Mouse (Mus musculus) olfactory bulb, adult 2 months (tissue): ENCODE data around the gene Stxbp6. TPM values are rescaled to one million over a fixed set of nuclear protein-coding genes. Genes with fewer than 3 reads are reported as not detected.
"Not testable (repeated sequence)": the region's sequence is repeated elsewhere in the genome, so short reads cannot be mapped to it uniquely, and the experiment has no call there.

ENCODE experiments used
- H3K27ac ChIP-seq: fragments of 200-500 bp; 2 replicates; pipeline ENCODE4 v1.5.1; 2012; ENCODE audit warnings: low read depth, low read length; ENCODE audit not compliant: insufficient read depth
- H3K4me1 ChIP-seq: fragments of 200-500 bp; 2 replicates; pipeline ENCODE4 v1.6.1; 2012; ENCODE audit warnings: low read length; ENCODE audit not compliant: control insufficient read depth, insufficient read depth
- H3K4me3 ChIP-seq: fragments of 200-500 bp; 2 replicates; pipeline ENCODE4 v1.5.1; 2012; ENCODE audit warnings: mild to moderate bottlenecking, low read depth, low read length, moderate library complexity; ENCODE audit not compliant: insufficient read depth
- CTCF ChIP-seq: fragments of 200-500 bp; IDR thresholded peaks from 2 replicates; pipeline ENCODE4 v1.5.1; 2012; ENCODE audit warnings: low read depth, mild to moderate bottlenecking, low read length, moderate library complexity; ENCODE audit not compliant: insufficient read depth
- POLR2A ChIP-seq: fragments of 200-500 bp; IDR thresholded peaks from 2 replicates; pipeline ENCODE4 v1.6.1; 2012; ENCODE audit warnings: mild to moderate bottlenecking, low read depth, low read length, moderate library complexity; ENCODE audit not compliant: insufficient read depth
- WGBS: fragments of 180-500 bp; shearing (Covaris S2); methylation state at CpG from one replicate; pipeline ENCODE4 v1.1.7; 2018; 5-methylcytosine and 5-hydroxymethylcytosine counted together
- polyA plus RNA-seq: library from polyadenylated mRNA; stranded (reverse); fragments of >200 nt; gene quantifications from 2 replicates; pipeline ENCODE4 v1.2.4, GENCODE M21; 2012; ENCODE audit warnings: low replicate concordance; ENCODE audit not compliant: missing spikeins, insufficient read depth, insufficient read length

Gene Stxbp6
- 172 and 208 TPM in 2 replicates for polyA plus RNA-seq

DNA sequence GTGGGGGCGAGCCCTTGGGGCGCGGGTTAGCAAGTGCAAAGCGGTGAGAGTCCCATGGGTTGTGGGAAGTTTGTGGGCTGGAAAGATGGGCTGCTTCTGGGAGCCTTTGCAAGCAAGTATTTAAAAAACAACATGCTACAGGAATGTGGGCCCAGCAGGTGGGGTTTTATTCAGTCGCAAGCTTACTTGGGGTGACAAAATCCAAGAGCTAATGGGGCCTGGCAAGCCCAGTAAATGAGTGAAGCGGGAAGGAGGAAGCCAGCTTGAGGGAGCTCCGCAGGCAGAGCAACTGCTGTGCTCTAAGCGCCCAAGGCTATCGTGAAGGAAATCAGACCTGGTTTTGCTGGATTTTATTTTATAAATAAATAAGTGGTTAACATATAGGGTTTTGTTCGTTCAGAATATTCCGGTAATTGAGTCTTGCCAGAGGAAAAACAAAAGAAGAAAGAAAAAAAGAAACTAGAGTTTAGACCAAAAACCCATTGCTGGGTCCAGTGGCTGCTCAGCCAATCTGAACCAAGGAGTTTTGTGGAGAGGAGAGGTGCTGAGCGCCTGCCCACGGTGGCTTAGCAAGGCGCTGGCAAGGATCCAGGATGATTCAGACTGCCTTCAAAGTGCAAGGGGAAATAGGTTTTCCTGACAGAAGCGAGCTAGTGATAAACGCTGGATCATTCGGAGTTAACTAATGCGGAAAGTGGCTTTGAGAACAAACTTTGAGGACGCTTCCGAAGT, at the start of gene Stxbp6:
TSS of gene Stxbp6 (minus strand) at position 99 of the 732 bp plus-strand sequence.
- 1% methylated on average over 20 of the region's 20 CpGs for WGBS
- no peaks in the 10 kb centered on the region for H3K4me1 ChIP-seq
- peak within 1 kb of the TSS; percentile 98 for H3K27ac ChIP-seq
- TF ChIP-seq POLR2A = peak; percentile 0; the same call in 1 of the 2 replicates
- no peak for TF ChIP-seq CTCF
- H3K4me3 ChIP-seq = peak within 1 kb of the TSS; percentile 96

DNA sequence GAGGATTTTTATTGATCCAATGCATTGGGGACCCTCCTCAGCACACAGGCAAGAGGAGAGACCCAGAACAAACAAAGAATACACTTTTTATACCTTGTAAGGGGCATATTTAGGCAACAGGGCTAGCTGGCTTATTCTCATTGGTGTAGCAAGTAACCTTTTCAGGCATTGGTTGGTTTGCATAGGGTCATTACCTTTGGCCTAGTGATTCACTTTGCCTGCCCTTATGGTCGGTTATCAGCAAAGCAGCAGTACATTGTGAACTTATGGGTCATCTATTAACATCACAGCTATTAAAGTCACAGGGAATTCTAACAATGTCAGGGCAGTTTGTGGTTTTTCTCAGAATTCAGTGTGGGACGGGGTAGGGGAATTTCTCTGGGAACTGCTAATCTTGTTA, 28.4 kb upstream of the Stxbp6 start:
- not testable (repeated sequence) for H3K4me1 ChIP-seq, H3K27ac ChIP-seq, H3K4me3 ChIP-seq
- WGBS = 91% methylated on average over 2 of the region's 2 CpGs

DNA sequence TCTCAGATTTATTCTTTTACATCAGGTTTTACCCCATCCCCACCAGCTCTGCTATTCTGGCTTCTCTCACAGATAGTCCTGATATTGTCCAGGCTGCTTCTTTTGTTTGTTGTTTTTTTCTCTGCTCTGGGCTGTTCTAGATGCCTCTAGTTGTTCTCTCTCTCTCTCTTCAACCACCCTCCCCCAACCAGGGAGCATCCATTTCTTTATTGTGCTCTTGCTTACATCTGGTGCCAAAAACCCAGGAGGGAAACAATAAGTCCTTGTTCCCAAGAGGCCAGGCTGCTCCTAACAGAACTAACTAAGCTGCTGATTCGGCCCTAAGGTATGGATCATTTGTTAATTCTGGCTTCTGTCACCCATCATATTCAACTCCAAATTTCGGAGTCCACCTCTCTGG, 19.2 kb upstream of the Stxbp6 start:
- H3K27ac ChIP-seq = no peak overlapping the region
- 64% methylated on average over 2 of the region's 2 CpGs for WGBS
- no peak for TF ChIP-seq POLR2A
- no peak for TF ChIP-seq CTCF
- no peaks in the 10 kb centered on the region for H3K4me1 ChIP-seq
- H3K4me3 ChIP-seq = no peak overlapping the region

DNA sequence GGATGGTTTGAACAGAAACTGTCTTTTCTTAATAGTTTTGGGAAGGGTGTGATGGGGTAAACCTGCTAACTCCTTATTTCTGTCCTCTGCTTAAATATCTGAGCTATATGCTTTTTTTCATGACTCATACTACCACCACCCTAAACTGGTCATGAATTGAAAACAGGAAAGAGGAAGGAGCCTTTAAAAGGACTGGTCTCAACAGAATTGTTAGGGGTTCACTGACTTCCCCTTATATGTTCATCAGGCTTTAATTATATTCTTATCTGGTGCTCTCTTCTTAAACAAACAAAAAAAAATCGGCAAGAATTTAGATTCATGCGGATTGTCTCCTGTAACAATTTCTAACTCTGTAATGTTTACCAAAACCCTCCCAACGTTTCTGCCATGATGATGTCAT, 17.9 kb upstream of the Stxbp6 start:
- Histone ChIP-seq H3K4me1 (no peaks in the 10 kb centered on the region), H3K27ac (no peak overlapping the region), H3K4me3 (no peak overlapping the region)
- TF ChIP-seq POLR2A (no peak), CTCF (no peak)
- whole genome bisulfite sequencing = 86% methylated on average over 3 of the region's 3 CpGs

DNA sequence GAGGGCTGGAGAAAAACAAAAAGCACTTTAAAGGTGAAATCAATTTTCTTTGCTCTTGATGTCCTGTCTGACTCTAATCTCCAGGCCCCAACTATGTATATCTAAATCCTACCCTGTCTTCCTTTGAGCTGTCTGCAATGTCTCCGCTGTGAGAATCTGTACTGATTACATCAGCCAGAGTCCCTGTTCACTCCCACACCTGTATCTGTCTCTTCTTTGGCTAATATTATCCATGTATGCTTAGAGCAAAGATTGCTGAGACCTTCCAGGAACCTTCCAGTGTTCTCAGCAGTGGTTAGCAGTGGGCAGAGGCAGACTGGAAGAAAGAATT, 8.6 kb upstream of the Stxbp6 start:
- TF ChIP-seq POLR2A (no peak), CTCF (no peak)
- Histone ChIP-seq H3K4me3 (no peak overlapping the region), H3K27ac (no peak overlapping the region), H3K4me1 (no peaks in the 10 kb centered on the region)
- WGBS = 84% methylated on average over 1 of the region's 1 CpGs

DNA sequence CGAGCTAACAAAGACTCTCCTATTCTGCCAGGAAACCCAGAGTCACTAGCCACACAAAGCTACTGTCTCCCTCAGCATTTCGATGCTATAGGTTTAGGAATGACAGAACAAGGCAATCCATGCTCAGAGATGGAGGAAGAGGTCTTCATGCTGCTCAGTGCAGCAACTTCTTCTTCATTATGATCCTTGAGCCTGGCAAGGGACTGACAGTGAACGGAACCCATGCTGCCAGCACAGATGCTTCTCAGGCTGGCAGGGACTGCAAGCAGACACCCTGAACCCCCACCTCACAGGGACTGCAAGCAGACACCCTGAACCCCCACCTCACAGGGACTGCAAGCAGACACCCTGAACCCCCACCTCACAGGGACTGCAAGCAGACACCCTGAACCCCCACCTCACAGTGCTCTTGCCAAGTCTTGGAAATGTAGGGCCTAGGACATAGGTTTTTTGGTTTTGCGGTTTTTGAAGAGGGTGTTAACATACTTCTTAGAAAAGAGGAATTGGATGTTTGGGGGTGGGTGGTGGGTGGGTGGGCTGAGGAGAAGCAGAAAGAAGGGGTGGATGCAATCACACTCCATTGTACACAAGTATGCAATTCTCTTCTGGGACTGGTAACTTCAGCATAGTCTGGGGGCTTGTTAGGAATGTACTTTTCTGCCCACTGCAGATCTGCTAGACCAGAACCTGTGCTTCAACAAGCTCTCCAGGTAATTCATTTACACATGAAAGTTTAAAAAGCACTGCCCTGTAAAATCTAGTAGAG, 8.1 kb upstream of the Stxbp6 start:
- H3K4me1 ChIP-seq = no peaks in the 10 kb centered on the region

DNA sequence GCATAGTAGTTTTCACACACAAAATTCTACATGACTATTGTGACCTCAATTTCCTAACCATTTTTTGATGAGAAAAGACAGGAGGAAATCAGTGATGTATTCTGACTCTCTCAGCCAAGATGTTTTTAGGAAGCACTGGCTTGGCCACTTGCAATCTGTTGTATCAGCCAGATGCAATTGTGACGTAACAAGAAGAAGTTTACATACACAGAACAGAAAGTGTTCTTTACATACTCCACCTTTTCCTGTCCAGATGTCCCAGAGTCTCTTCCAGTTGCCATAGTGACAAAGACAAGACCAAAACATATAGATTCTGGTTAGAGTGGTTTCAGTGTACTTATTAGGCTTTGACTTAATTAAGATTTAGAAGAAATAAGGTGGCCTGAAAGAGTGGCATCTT, 7.1 kb upstream of the Stxbp6 start:
- no peak overlapping the region for H3K4me3 ChIP-seq
- no peaks in the 10 kb centered on the region for H3K4me1 ChIP-seq
- WGBS = 89% methylated on average over 1 of the region's 1 CpGs
- no peak overlapping the region for H3K27ac ChIP-seq
- TF ChIP-seq POLR2A (no peak), CTCF (no peak)

More for the DNA sequence above, 8.1 kb upstream of the Stxbp6 start:
- Histone ChIP-seq H3K4me3 (no peak overlapping the region), H3K27ac (no peak overlapping the region)
- 85% methylated on average over 4 of the region's 4 CpGs for WGBS
- TF ChIP-seq POLR2A = no peak
- no peak for TF ChIP-seq CTCF

DNA sequence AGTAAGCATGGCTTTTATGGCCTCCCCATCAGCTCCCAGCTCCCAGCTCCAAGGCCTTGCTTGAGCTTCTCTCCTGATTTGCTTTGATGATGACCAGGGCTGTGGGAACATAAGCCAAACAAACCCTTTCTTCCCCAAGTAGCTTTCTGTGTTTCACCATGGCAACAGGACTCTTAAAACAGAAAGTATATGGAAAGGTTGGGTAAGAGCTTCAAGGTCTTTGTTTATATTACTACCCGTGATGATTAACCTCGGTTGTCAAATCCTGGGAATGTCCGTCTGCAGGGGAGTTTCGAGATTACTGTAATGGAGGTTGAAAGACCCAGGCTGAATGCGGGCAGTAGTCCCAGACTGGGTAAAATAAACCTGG, 6.2 kb upstream of the Stxbp6 start:
- TF ChIP-seq POLR2A = no peak
- no peak for TF ChIP-seq CTCF
- H3K4me3 ChIP-seq = no peak overlapping the region
- no peaks in the 10 kb centered on the region for H3K4me1 ChIP-seq
- no peak overlapping the region for H3K27ac ChIP-seq
- 72% methylated on average over 5 of the region's 5 CpGs for WGBS

DNA sequence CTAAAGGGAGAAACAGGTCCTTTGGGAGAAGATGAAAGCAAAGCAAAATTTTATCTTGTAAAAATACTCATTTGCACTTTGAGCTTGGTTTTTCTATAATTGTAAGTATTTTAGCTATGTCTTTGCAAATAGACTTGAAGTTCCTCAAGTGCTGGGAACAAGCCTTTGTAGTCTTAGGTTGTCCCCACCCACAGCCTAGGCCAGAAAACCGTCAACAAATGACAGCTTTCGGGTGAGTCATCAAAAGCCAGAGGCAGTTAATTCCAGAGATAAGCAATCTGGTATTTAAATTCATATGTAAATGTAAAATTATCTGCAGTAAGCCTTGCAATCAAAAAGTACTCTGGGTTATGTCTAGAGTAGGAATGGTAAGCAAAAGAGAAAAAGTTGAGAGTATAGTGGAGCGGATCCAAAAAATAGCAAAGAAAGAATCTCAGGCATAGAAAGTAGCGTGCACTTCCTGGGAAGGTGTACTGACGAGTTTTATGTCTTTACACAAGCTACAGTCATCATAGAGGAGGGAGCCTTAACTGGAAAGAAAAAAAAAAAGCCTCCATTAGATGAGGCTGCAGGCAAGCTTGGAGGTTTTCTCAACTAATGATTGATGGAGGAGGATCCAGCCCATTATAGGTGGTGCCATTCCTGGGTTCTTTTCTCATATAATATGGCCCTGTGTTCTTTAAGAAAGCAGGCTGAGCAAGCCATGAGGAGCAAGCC, 5.7 kb upstream of the Stxbp6 start:
- Histone ChIP-seq H3K4me1 (no peaks in the 10 kb centered on the region), H3K4me3 (no peak overlapping the region), H3K27ac (no peak overlapping the region)
- 79% methylated on average over 5 of the region's 5 CpGs for WGBS
- TF ChIP-seq POLR2A (no peak), CTCF (no peak)
